Mouse (Mus musculus) skeletal muscle tissue, adult 2 months (tissue): ENCODE measurements around the gene Gm3252.
"Not testable (repeated sequence)": the region's sequence is repeated elsewhere in the genome, so short reads cannot be mapped to it uniquely, and the experiment has no call there.

Experiments used
- DNase-seq: peaks from one replicate; pipeline ENCODE4 v3.0.0-alpha.2; 2012; ENCODE audit warnings: low read depth, low spot score

Gene Gm3252

DNA sequence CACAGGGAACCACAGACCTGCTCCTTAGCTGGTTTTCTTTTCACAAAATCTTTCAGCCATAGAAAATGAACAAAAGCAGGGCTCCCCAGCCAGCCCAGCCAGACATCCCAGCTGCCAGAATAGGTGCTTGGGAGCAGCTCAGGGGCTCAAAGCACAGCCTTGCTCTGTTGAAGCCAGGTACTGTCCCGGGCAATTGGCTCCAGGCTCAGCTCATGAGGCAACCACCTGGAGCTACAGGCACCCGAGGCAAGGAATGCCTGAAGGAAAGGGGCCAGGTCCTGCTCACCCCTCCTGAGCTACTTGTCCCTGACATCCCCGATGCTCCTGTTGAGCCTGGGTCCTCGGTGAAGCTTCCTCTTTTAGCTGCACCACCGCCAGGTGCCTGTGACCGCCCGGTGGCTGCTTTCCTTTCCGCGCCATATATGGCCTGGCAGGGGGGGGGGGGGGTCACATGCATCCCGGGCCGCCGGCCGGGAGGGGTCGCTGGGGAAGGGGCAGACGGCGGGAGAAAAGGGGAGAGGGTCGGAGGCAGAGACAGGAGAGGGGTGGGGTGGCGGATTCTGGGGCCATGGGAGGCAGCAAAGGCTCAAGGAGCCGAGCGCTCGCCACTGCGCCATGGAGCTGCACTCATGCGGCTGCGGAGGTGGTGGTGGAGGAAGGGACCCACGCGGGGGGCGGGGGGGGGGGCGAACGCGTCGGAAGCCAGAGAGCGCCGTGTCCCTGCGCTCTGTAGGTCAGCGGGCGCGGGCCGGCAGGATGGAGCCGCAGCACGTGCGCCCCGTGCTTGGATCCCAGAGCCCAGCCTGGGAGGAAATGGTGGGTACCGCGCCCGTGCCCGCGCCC lies at the start of gene Gm3252:
Gene Gm3252 (plus strand): TSS at position 738 of the 843 bp plus-strand sequence.
- DNase-seq = not testable (repeated sequence)

DNA sequence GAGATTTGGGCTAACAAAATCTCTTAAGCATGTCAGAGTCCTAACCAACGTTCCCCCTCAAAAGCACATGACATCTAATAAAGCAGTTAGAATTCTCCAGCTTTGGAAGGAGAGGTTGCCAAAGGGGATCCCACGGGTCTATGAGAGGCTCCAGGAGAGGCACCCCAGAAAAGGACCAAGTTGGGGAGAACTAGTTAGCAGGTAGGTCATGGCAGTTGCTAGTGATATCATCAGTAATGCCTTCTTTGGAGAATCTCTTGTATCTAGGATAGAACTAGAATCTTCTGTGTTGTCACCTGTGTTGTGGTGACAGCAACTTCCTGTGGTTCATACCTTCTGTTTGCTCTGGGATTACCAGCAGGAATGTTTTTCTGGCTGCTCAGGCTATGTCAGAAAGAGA lies 17.6 kb upstream of the Gm3252 start, which contains the start of gene Gm7876:
Gene Gm7876 (plus strand): TSS at position 301 of the 400 bp plus-strand sequence.
- DNase-seq = not testable (repeated sequence)

DNA sequence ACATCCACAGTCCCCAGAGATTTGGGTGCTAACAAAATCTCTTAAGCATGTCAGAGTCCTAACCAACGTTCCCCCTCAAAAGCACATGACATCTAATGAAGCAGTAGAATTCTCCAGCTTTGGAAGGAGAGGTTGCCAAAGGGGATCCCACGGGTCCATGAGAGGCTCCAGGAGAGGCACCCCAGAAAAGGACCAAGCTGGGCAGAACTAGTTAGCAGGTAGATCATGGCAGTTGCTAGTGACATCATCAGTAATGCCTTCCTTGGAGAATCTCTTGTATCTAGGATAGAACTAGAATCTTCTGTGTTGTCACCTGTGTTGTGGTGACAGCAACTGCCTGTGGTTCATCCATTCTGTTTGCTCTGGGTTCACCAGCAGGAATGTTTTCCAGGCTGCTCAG lies 49.5 kb downstream of the Gm3252 start, which contains the start of gene Gm9602:
Gene Gm9602 (plus strand): TSS at position 301 of the 400 bp plus-strand sequence.
- not testable (repeated sequence) for DNase-seq
